19 mouse cellular contexts compared by ENCODE assay signal in the genomic region with DNA sequence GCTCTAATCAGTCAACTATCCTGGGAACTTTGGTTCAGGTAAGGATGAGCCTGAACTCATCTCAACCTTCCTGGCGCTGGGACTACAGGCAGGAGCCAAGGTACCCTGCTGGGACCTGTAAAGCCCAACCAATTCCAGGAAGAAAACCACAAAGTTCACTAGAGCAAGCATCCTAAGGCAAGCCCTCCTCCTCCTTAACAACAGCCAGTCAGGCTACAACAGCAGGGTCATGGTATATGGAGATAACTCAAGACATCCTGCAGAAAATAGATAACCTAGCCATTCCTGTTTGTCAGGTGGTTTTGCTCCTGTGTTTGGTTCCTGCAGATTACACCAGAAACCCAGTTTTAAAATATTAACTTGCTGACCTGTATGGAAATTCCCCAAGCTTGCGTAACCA.
DNase-seq lines count a peak whose midpoint lies in the region; ATAC-seq lines count a peak whose summit lies in the region.
"Had no signal": no experiment of that assay in that cellular context is flagged by ENCODE, and none has a peak within 500 bp of the region (broad histone marks: within the 10 kb centered on the region; RNA-seq: fewer than 3 reads in every experiment).

No protein-coding gene starts in this region.

- H3K4me2 ChIP-seq in heart, embryonic 11.5 days, result no peak overlapping the region
- no peak overlapping the region for H3K4me2 ChIP-seq in liver, embryonic 11.5 days
- no peak overlapping the region for H3K4me2 ChIP-seq in liver, embryonic 12.5 days
- H3K4me2 ChIP-seq: embryonic facial prominence, embryonic 12.5 days; forebrain, embryonic 13.5 days; forebrain, embryonic 15.5 days had no signal

- H3K4me3 ChIP-seq in heart, embryonic 11.5 days (ENCODE audit: low read depth, low read length), result no peak overlapping the region
- H3K4me3 ChIP-seq in liver, embryonic 11.5 days (ENCODE audit: low read depth, low read length), result no peak overlapping the region
- no peak overlapping the region for H3K4me3 ChIP-seq in liver, embryonic 12.5 days
- H3K4me3 ChIP-seq: embryonic facial prominence, embryonic 10.5 days; embryonic facial prominence, embryonic 12.5 days; forebrain, embryonic 13.5 days; forebrain, embryonic 15.5 days had no signal

- no peak for DNase-seq in heart, adult 18-20 months
- no peak for DNase-seq in liver, embryonic 11.5 days (ENCODE audit: low spot score)
- DNase-seq in yolk sac, embryonic 10.5 days (ENCODE audit: low spot score), result peak; percentile 21
- no peak for DNase-seq in adrenal gland, adult (ENCODE audit: inconsistent age in 2 of 2, low spot score in 1 of 2)
- DNase-seq: adrenal gland, adult 8-10 months; adrenal gland, postnatal 14 days; adrenal gland, postnatal 36 days; cerebellum, adult 11-12 months; cerebellum, adult 2 months; cerebellum, adult 9-10 months; cerebellum, postnatal 10 days; cerebellum, postnatal 25 days; forebrain, postnatal 0 days had no signal

- H3K9ac ChIP-seq in heart, embryonic 11.5 days (ENCODE audit: low read depth, low read length), result no peak overlapping the region
- no peak overlapping the region for H3K9ac ChIP-seq in liver, embryonic 11.5 days (ENCODE audit: low read depth, low read length)
- no peak overlapping the region for H3K9ac ChIP-seq in liver, embryonic 12.5 days
- H3K9ac ChIP-seq: embryonic facial prominence, embryonic 12.5 days; forebrain, embryonic 13.5 days; forebrain, embryonic 15.5 days; forebrain, postnatal 0 days had no signal

- no peaks in the 10 kb centered on the region for H3K4me1 ChIP-seq in heart, embryonic 11.5 days (ENCODE audit: control insufficient read depth, insufficient read depth, low read length)
- no peaks in the 10 kb centered on the region for H3K4me1 ChIP-seq in liver, embryonic 11.5 days (replicated peaks; ENCODE audit: control insufficient read depth, insufficient read depth, low read length)
- H3K4me1 ChIP-seq in liver, embryonic 12.5 days, result no peaks in the 10 kb centered on the region; the same call in 1 of the 2 replicates
- H3K4me1 ChIP-seq: embryonic facial prominence, embryonic 12.5 days had no signal

- H3K27ac ChIP-seq in heart, embryonic 11.5 days (ENCODE audit: low read depth, low read length), result no peak overlapping the region
- no peak overlapping the region for H3K27ac ChIP-seq in liver, embryonic 11.5 days (ENCODE audit: low read depth, low read length)
- H3K27ac ChIP-seq in liver, embryonic 12.5 days, result no peak overlapping the region
- H3K27ac ChIP-seq: embryonic facial prominence, embryonic 10.5 days; embryonic facial prominence, embryonic 12.5 days; forebrain, embryonic 13.5 days; forebrain, embryonic 15.5 days had no signal

- no peaks in the 10 kb centered on the region for H3K36me3 ChIP-seq in heart, embryonic 11.5 days (ENCODE audit: control insufficient read depth, insufficient read depth, low read length)
- H3K36me3 ChIP-seq in liver, embryonic 11.5 days (ENCODE audit: control insufficient read depth, insufficient read depth, low read length), result no peaks in the 10 kb centered on the region
- H3K36me3 ChIP-seq in liver, embryonic 12.5 days, result no peaks in the 10 kb centered on the region
- H3K36me3 ChIP-seq: embryonic facial prominence, embryonic 10.5 days; embryonic facial prominence, embryonic 12.5 days; forebrain, embryonic 15.5 days had no signal

- no peaks in the 10 kb centered on the region for H3K9me3 ChIP-seq in heart, embryonic 11.5 days (replicated peaks; ENCODE audit: control insufficient read depth, low read length)
- H3K9me3 ChIP-seq in liver, embryonic 11.5 days (ENCODE audit: control insufficient read depth, low read length), result no peaks in the 10 kb centered on the region
- H3K9me3 ChIP-seq in liver, embryonic 12.5 days (replicated peaks), result no peaks in the 10 kb centered on the region
- H3K9me3 ChIP-seq: embryonic facial prominence, embryonic 10.5 days; embryonic facial prominence, embryonic 12.5 days; forebrain, embryonic 13.5 days; forebrain, embryonic 15.5 days had no signal

- no peaks in the 10 kb centered on the region for H3K27me3 ChIP-seq in heart, embryonic 11.5 days (ENCODE audit: control insufficient read depth, insufficient read depth, low read length)
- no peaks in the 10 kb centered on the region for H3K27me3 ChIP-seq in liver, embryonic 11.5 days (replicated peaks; ENCODE audit: control insufficient read depth, insufficient read depth, low read length)
- no peaks in the 10 kb centered on the region for H3K27me3 ChIP-seq in liver, embryonic 12.5 days (replicated peaks)
- H3K27me3 ChIP-seq: embryonic facial prominence, embryonic 12.5 days; forebrain, embryonic 13.5 days; forebrain, embryonic 15.5 days had no signal

- WGBS in heart, embryonic 11.5 days (ENCODE audit: insufficient replicate concordance), result 83% methylated on average over 2 of the region's 2 CpGs
- 75% methylated on average over 2 of the region's 2 CpGs for WGBS in liver, embryonic 11.5 days
- WGBS in liver, embryonic 12.5 days (ENCODE audit: insufficient replicate concordance), result 53% methylated on average over 2 of the region's 2 CpGs

- ATAC-seq in heart, embryonic 11.5 days (replicated peaks; ENCODE audit: insufficient number of reproducible peaks, low FRiP score, low TSS enrichment), result peak; percentile 69; the same call in 1 of the 2 replicates
- ATAC-seq in liver, embryonic 11.5 days (replicated peaks; ENCODE audit: low FRiP score), result peak; percentile 47; the same call in 1 of the 2 replicates
- no peak for ATAC-seq in liver, embryonic 12.5 days
- ATAC-seq: forebrain, embryonic 13.5 days; forebrain, embryonic 15.5 days; forebrain, postnatal 0 days had no signal
